Mouse (Mus musculus): ENCODE data around the gene Taar4. TPM values are rescaled to one million over a fixed set of nuclear protein-coding genes. Genes with fewer than 3 reads are reported as not detected.

Gene Taar4
- not detected in 2 replicates for polyA plus RNA-seq (2015; fragmentation: Nextera tagmentation; extraction: Ambion mirVana)

GRCm38 (mm10) chr10:23960444-23960915 lies at the start of gene Taar4:
Gene Taar4, plus strand, starts transcription at chr10:23960494.
- ATAC-seq: no peak
- H3K4me1 ChIP-seq: peaks cover 6% of the 10 kb centered on the region; the same call in 1 of the 2 replicates
- H3K27me3 ChIP-seq: no peaks in the 10 kb centered on the region
- no peak within 1 kb of the TSS for H3K4me2 ChIP-seq
- WGBS: 93% methylated on average over 13 of the region's 13 CpGs
- H3K27ac ChIP-seq: no peak within 1 kb of the TSS
- H3K4me3 ChIP-seq: no peak within 1 kb of the TSS
- H3K36me3 ChIP-seq (ENCODE audit: poor library complexity, severe bottlenecking): no peaks in the 10 kb centered on the region
- H3K9ac ChIP-seq: no peak within 1 kb of the TSS
- H3K9me3 ChIP-seq (replicated peaks): no peaks in the 10 kb centered on the region

GRCm38 (mm10) chr10:23920056-23920455 lies 40.2 kb upstream of the Taar4 start, which contains the start of gene Taar1:
Gene Taar1, plus strand, starts transcription at chr10:23920356.
- H3K9ac ChIP-seq: no peak within 1 kb of the TSS
- H3K4me2 ChIP-seq: no peak within 1 kb of the TSS
- no peaks in the 10 kb centered on the region for H3K4me1 ChIP-seq
- WGBS: 92% methylated on average over 4 of the region's 4 CpGs
- ATAC-seq: no peak
- H3K4me3 ChIP-seq: no peak within 1 kb of the TSS
- H3K27me3 ChIP-seq: no peaks in the 10 kb centered on the region
- H3K9me3 ChIP-seq (replicated peaks): no peaks in the 10 kb centered on the region
- no peaks in the 10 kb centered on the region for H3K36me3 ChIP-seq (ENCODE audit: poor library complexity, severe bottlenecking)
- no peak within 1 kb of the TSS for H3K27ac ChIP-seq

- Histone ChIP-seq H3K9me3 (replicated peaks) (no peaks in the 10 kb centered on the region), H3K36me3 (ENCODE audit: poor library complexity, severe bottlenecking) (no peaks in the 10 kb centered on the region), H3K9ac (no peak overlapping the region), H3K4me3 (no peak overlapping the region), H3K4me1 (no peaks in the 10 kb centered on the region), H3K4me2 (no peak overlapping the region), H3K27ac (no peak overlapping the region), H3K27me3 (no peaks in the 10 kb centered on the region)
- ATAC-seq: no peak
- WGBS: 86% methylated on average over 3 of the region's 3 CpGs
Observed at GRCm38 (mm10) chr10:23922468-23922867, 37.8 kb upstream of the Taar4 start.

GRCm38 (mm10) chr10:23923941-23924340 lies 36.4 kb upstream of the Taar4 start:
- Histone ChIP-seq H3K27me3 (no peaks in the 10 kb centered on the region), H3K9me3 (replicated peaks) (no peaks in the 10 kb centered on the region), H3K9ac (no peak overlapping the region), H3K4me3 (no peak overlapping the region), H3K36me3 (ENCODE audit: poor library complexity, severe bottlenecking) (no peaks in the 10 kb centered on the region), H3K27ac (no peak overlapping the region), H3K4me1 (no peaks in the 10 kb centered on the region), H3K4me2 (no peak overlapping the region)
- WGBS: 85% methylated on average over 2 of the region's 2 CpGs
- no peak for ATAC-seq

GRCm38 (mm10) chr10:23937613-23938012 lies 22.7 kb upstream of the Taar4 start:
- Histone ChIP-seq H3K4me3 (no peak overlapping the region), H3K4me1 (no peaks in the 10 kb centered on the region), H3K27me3 (no peaks in the 10 kb centered on the region), H3K9me3 (replicated peaks) (no peaks in the 10 kb centered on the region), H3K9ac (no peak overlapping the region), H3K36me3 (ENCODE audit: poor library complexity, severe bottlenecking) (no peaks in the 10 kb centered on the region), H3K4me2 (no peak overlapping the region), H3K27ac (no peak overlapping the region)
- 32% methylated on average over 4 of the region's 4 CpGs for WGBS
- no peak for ATAC-seq

- Histone ChIP-seq H3K9me3 (replicated peaks) (no peaks in the 10 kb centered on the region), H3K27ac (no peak within 1 kb of the TSS), H3K4me3 (no peak within 1 kb of the TSS), H3K4me1 (no peaks in the 10 kb centered on the region), H3K4me2 (no peak within 1 kb of the TSS), H3K9ac (no peak within 1 kb of the TSS), H3K27me3 (no peaks in the 10 kb centered on the region), H3K36me3 (ENCODE audit: poor library complexity, severe bottlenecking) (no peaks in the 10 kb centered on the region)
- ATAC-seq: no peak
- WGBS: 50% methylated on average over 6 of the region's 6 CpGs
Observed at GRCm38 (mm10) chr10:23938312-23938711, 22.0 kb upstream of the Taar4 start, which contains the start of gene Taar2. Gene Taar2, plus strand, starts transcription at chr10:23938572.

GRCm38 (mm10) chr10:23942465-23942864 lies 17.8 kb upstream of the Taar4 start:
- Histone ChIP-seq H3K36me3 (ENCODE audit: poor library complexity, severe bottlenecking) (no peaks in the 10 kb centered on the region), H3K9me3 (replicated peaks) (no peaks in the 10 kb centered on the region), H3K27me3 (no peaks in the 10 kb centered on the region), H3K9ac (no peak overlapping the region), H3K4me2 (no peak overlapping the region), H3K27ac (no peak overlapping the region), H3K4me1 (no peaks in the 10 kb centered on the region), H3K4me3 (no peak overlapping the region)
- 80% methylated on average over 5 of the region's 5 CpGs for WGBS
- no peak for ATAC-seq

GRCm38 (mm10) chr10:23948026-23948425 lies 12.3 kb upstream of the Taar4 start:
- Histone ChIP-seq H3K4me2 (no peak overlapping the region), H3K4me1 (0 out of 2 replicates have a peak, but pooled peaks cover 5% of the 10 kb centered on the region), H3K4me3 (no peak overlapping the region), H3K9ac (no peak overlapping the region), H3K9me3 (replicated peaks) (no peaks in the 10 kb centered on the region), H3K27me3 (no peaks in the 10 kb centered on the region), H3K36me3 (ENCODE audit: poor library complexity, severe bottlenecking) (no peaks in the 10 kb centered on the region), H3K27ac (no peak overlapping the region)
- ATAC-seq: no peak
- WGBS: 52% methylated on average over 7 of the region's 7 CpGs

- no peak within 1 kb of the TSS for H3K4me2 ChIP-seq
- H3K9me3 ChIP-seq (replicated peaks): no peaks in the 10 kb centered on the region
- H3K4me1 ChIP-seq: peaks cover 7% of the 10 kb centered on the region; the same call in 1 of the 2 replicates
- no peak within 1 kb of the TSS for H3K27ac ChIP-seq
- no peak within 1 kb of the TSS for H3K9ac ChIP-seq
- H3K4me3 ChIP-seq: no peak within 1 kb of the TSS
- no peaks in the 10 kb centered on the region for H3K27me3 ChIP-seq
- 92% methylated on average over 16 of the region's 16 CpGs for WGBS
- ATAC-seq: no peak
- no peaks in the 10 kb centered on the region for H3K36me3 ChIP-seq (ENCODE audit: poor library complexity, severe bottlenecking)
Observed at GRCm38 (mm10) chr10:23949508-23950005, 10.7 kb upstream of the Taar4 start, which contains the start of gene Taar3. Gene Taar3, plus strand, starts transcription at chr10:23949558.

- Histone ChIP-seq H3K27me3 (no peaks in the 10 kb centered on the region), H3K9me3 (replicated peaks) (no peaks in the 10 kb centered on the region), H3K9ac (no peak overlapping the region), H3K4me3 (no peak overlapping the region), H3K27ac (no peak overlapping the region), H3K36me3 (ENCODE audit: poor library complexity, severe bottlenecking) (no peaks in the 10 kb centered on the region), H3K4me1 (peaks cover 7% of the 10 kb centered on the region; the same call in 1 of the 2 replicates), H3K4me2 (no peak overlapping the region)
- ATAC-seq: no peak
- 82% methylated on average over 6 of the region's 6 CpGs for WGBS
Observed at GRCm38 (mm10) chr10:23951714-23952113, 8.6 kb upstream of the Taar4 start.

- no peak overlapping the region for H3K4me3 ChIP-seq
- 62% methylated on average over 3 of the region's 3 CpGs for WGBS
- H3K27ac ChIP-seq: no peak overlapping the region
- no peaks in the 10 kb centered on the region for H3K36me3 ChIP-seq (ENCODE audit: poor library complexity, severe bottlenecking)
- H3K9ac ChIP-seq: no peak overlapping the region
- no peak overlapping the region for H3K4me2 ChIP-seq
- peaks cover 9% of the 10 kb centered on the region; the same call in 1 of the 2 replicates for H3K4me1 ChIP-seq
- no peak for ATAC-seq
- no peaks in the 10 kb centered on the region for H3K27me3 ChIP-seq
- H3K9me3 ChIP-seq (replicated peaks): no peaks in the 10 kb centered on the region
Observed at GRCm38 (mm10) chr10:23959071-23959470, 1.2 kb upstream of the Taar4 start.

- no peak overlapping the region for H3K4me3 ChIP-seq
- H3K4me1 ChIP-seq: peaks cover 6% of the 10 kb centered on the region; the same call in 1 of the 2 replicates
- no peak overlapping the region for H3K9ac ChIP-seq
- no peaks in the 10 kb centered on the region for H3K9me3 ChIP-seq (replicated peaks)
- no peaks in the 10 kb centered on the region for H3K27me3 ChIP-seq
- peak; percentile 50; the same call in 1 of the 2 replicates for ATAC-seq
- no peak overlapping the region for H3K27ac ChIP-seq
- no peaks in the 10 kb centered on the region for H3K36me3 ChIP-seq (ENCODE audit: poor library complexity, severe bottlenecking)
- H3K4me2 ChIP-seq: no peak overlapping the region
- WGBS: 53% methylated on average over 3 of the region's 3 CpGs
Observed at GRCm38 (mm10) chr10:23963444-23963843, 3.1 kb downstream of the Taar4 start.

Data from forebrain, embryonic 13.5 days (tissue).